Mouse (Mus musculus) CD4-positive, CD25-positive, alpha-beta regulatory T cell, adult 4 months (primary cell): ENCODE measurements around the gene Hsbp1. TPM values are rescaled to one million over a fixed set of nuclear protein-coding genes. Genes with fewer than 3 reads are reported as not detected.
"Not testable (repeated sequence)": the region's sequence is repeated elsewhere in the genome, so short reads cannot be mapped to it uniquely, and the experiment has no call there.

Experiments used
- ATAC-seq: one replicate; pipeline ENCODE4 v1.8.0; 2017
- polyA plus RNA-seq, 2 experiments: library from polyadenylated mRNA; unstranded; fragments of 100-300 nt; shearing (Covaris generic); gene quantifications; one replicate each; pipeline ENCODE4 v1.2.1; 2017

Hsbp1 gene
- 100 to 1,000 TPM; 174 to 236 TPM for polyA plus RNA-seq

- peak; percentile 97 for ATAC-seq
Measured at GRCm38 (mm10) chr8:119344190-119344856, at the start of gene Hsbp1. Hsbp1 (plus strand) TSS chr8:119344488.

GRCm38 (mm10) chr8:119295477-119295876 lies 48.8 kb upstream of the Hsbp1 start:
- ATAC-seq: no peak

- ATAC-seq: not testable (repeated sequence)
Measured at GRCm38 (mm10) chr8:119297752-119298151, 46.5 kb upstream of the Hsbp1 start.

GRCm38 (mm10) chr8:119300335-119300734 lies 44.0 kb upstream of the Hsbp1 start:
- ATAC-seq: no peak

- ATAC-seq: no peak
Measured at GRCm38 (mm10) chr8:119304196-119304595, 40.1 kb upstream of the Hsbp1 start.

GRCm38 (mm10) chr8:119311412-119311811 lies 32.9 kb upstream of the Hsbp1 start:
- no peak for ATAC-seq

GRCm38 (mm10) chr8:119323215-119323614 lies 21.1 kb upstream of the Hsbp1 start:
- ATAC-seq: no peak

GRCm38 (mm10) chr8:119339546-119339945 lies 4.7 kb upstream of the Hsbp1 start:
- no peak for ATAC-seq

- ATAC-seq: no peak
Measured at GRCm38 (mm10) chr8:119343606-119344005, 682 bp upstream of the Hsbp1 start.

- no peak for ATAC-seq
Measured at GRCm38 (mm10) chr8:119345029-119345682, 868 bp downstream of the Hsbp1 start.

GRCm38 (mm10) chr8:119345683-119346075 lies 1.4 kb downstream of the Hsbp1 start:
- no peak for ATAC-seq

- ATAC-seq: no peak
Measured at GRCm38 (mm10) chr8:119351647-119352046, 7.4 kb downstream of the Hsbp1 start.

GRCm38 (mm10) chr8:119352977-119353658 lies 8.8 kb downstream of the Hsbp1 start:
- ATAC-seq: peak; percentile 71

GRCm38 (mm10) chr8:119353659-119354023 lies 9.4 kb downstream of the Hsbp1 start:
- no peak for ATAC-seq

- ATAC-seq: not testable (repeated sequence)
Measured at GRCm38 (mm10) chr8:119356631-119357030, 12.3 kb downstream of the Hsbp1 start.

- ATAC-seq: no peak
Measured at GRCm38 (mm10) chr8:119358175-119358574, 13.9 kb downstream of the Hsbp1 start.

GRCm38 (mm10) chr8:119358836-119359235 lies 14.5 kb downstream of the Hsbp1 start:
- no peak for ATAC-seq

GRCm38 (mm10) chr8:119360686-119361295 lies 16.5 kb downstream of the Hsbp1 start:
- ATAC-seq: no peak

GRCm38 (mm10) chr8:119374716-119375115 lies 30.4 kb downstream of the Hsbp1 start:
- ATAC-seq: not testable (repeated sequence)

- no peak for ATAC-seq
Measured at GRCm38 (mm10) chr8:119378476-119378875, 34.2 kb downstream of the Hsbp1 start.

- ATAC-seq: peak; percentile 81
Measured at GRCm38 (mm10) chr8:119380619-119381018, 36.3 kb downstream of the Hsbp1 start.

- ATAC-seq: peak; percentile 71
Measured at GRCm38 (mm10) chr8:119384478-119384877, 40.2 kb downstream of the Hsbp1 start.

- no peak for ATAC-seq
Measured at GRCm38 (mm10) chr8:119385854-119386253, 41.6 kb downstream of the Hsbp1 start.
